Mouse (Mus musculus) C2C12 (cell line): ENCODE data around the gene Foxk2.
"Not testable (repeated sequence)": the region's sequence is repeated elsewhere in the genome, so short reads cannot be mapped to it uniquely, and the experiment has no call there.

ENCODE experiments used
- CEBPB ChIP-seq: IDR thresholded peaks from one replicate; pipeline ENCODE4 v1.6.1; 2011; ENCODE audit warnings: low read depth, mild to moderate bottlenecking, control low read depth, moderate library complexity
- CTCF ChIP-seq: IDR thresholded peaks from one replicate; pipeline ENCODE4 v1.5.1; 2011; ENCODE audit not compliant: control insufficient read depth, insufficient read depth, insufficient read length
- MYOG ChIP-seq: IDR thresholded peaks from one replicate; pipeline ENCODE4 v1.6.1; 2011; ENCODE audit not compliant: control insufficient read depth, insufficient read length; ENCODE audit errors: extremely low read depth
- USF1 ChIP-seq: IDR thresholded peaks from one replicate; pipeline ENCODE4 v1.6.1; 2011; ENCODE audit warnings: low read depth, mild to moderate bottlenecking, control low read depth, moderate library complexity

- not testable (repeated sequence) for TF ChIP-seq CTCF, MYOG, CEBPB, USF1
These were observed 88.9 kb downstream of the Foxk2 start for GRCm38 (mm10) chr11:121348727-121349126.
